Mouse (Mus musculus): ENCODE results near the gene Tmem184b.

DNA sequence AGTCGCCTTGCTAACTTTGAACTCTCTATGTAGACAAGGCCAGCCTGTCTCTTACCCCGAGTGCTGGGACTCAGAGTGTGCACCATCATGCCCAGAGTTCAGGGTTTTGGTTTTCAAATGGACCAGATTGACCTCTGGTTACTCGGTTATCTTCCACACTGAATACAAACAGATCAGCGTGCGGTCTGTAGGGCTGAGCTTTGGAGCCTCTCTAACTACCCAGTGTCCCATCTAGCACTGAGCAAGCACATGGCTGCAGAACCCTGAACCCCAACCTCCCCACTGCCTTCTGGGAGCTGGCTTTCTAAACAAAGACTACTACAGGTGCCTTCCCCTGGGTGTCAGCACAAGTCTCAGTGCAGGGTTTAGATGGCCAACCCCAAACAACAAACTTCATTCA is 10.8 kb downstream of the Tmem184b start:
- TF ChIP-seq POLR2A (IDR thresholded peaks at IDR 0.05; ENCODE audit: low read depth, low read length) (no peak), CTCF (IDR thresholded peaks at IDR 0.05; ENCODE audit: extremely low read depth, insufficient read length, insufficient replicate concordance, low read depth, low read length) (no peak)

Data from small intestine, adult 2 months (tissue).